Mouse (Mus musculus) gastrocnemius, postnatal 4 days (tissue): Measurements from ENCODE around the gene Gm49353. TPM values are rescaled to one million over a fixed set of nuclear protein-coding genes. Genes with fewer than 3 reads are reported as not detected.

Source experiments
- DNase-seq, 2 experiments: peaks; one replicate each; pipeline ENCODE4 v3.0.0; 2021 to 2022; ENCODE audit warnings: low spot score in 2 of 2, mixed read lengths in 2 of 2
- long read RNA-seq, 2 experiments: library from polyadenylated mRNA; stranded (forward); transcript quantifications; one replicate each; pipeline ENCODE4 v2.0.0; 2021
- total RNA-seq, 2 experiments: library from RNA; stranded (reverse); gene quantifications; 2 replicates each; pipeline ENCODE4 v1.2.3; 2021

The Gm49353 gene
- total RNA-seq = not detected
- long read RNA-seq, experiment 1 = 0 reads
- long read RNA-seq, experiment 2 = 0 reads

DNA sequence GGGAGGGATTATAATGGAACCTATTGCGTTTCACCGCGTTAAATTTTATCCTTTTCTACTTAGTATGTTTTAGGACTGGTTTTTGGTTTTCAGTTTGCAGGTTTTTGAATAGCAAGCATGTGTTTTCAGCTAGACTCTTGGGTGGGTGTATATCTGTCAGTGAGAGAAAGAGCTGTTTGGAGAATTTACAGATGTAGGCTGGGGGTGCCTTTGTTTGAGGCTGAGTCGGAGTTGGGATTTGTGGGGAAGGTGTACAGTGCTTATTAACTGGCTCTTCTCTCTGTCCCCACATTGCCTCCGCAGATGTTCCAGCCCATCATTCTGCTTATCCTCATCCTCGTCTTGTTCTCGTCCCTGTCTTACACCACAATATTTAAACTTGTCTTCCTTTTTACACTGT is at the start of gene Gm49353:
TSS of gene Gm49353 (plus strand) at position 313 of the 400 bp plus-strand sequence.
- DNase-seq = no peak

DNA sequence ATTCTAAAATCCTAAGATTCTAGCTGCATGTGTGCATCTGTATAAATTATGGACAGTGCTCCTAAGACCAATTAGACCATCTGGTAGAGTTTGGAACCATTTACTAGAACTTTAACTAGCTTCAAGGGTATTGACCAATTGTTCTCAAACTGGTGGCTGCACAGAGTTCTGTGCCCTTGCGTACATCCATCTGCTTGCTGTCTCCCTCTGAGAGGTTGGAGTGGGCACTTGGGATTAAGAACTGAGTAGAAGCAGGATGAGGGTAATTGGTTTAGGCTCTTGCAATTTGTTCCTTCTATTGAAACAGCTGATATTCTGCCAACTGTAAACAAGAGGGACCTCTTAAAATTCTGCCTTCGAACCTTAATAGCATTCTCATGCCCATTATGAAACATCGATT is 43.5 kb upstream of the Gm49353 start:
- no peak for DNase-seq

DNA sequence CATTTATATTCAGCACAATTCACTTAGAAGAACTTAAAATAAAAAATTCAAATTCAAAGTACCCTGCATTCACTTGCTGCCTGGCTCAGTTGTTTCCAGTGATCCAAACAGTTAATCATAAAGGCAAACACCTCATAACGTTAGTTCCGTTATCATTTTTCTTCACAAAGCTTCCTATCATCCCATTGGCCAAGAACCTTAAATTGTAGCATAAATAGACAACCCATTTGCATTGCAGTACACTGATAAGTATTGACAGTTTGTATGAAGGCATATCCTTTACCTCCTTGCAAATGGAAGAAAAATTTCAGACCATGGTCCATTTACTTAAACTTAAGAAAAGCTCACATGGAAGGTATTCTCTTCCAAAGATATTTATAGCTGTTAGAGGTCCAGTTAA is 37.1 kb upstream of the Gm49353 start:
- DNase-seq = no peak

DNA sequence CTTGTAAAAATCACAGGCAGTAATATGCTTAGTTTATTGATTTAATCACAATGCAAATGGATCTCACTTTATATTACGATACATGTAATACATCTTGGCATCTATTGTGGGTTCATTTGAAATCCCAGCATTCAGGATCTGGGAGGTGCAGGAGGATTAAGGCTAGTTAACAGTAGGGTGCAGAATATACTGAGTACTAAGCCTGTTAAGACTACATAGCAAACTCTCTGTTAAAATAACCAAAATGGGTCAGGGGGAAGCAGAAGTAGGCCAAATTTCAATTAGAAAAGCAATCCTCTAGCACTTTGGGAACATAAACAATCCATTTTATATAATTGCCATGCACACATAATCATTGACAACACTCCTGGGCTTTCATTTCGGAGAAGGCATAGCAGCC is 25.0 kb upstream of the Gm49353 start:
- no peak for DNase-seq

DNA sequence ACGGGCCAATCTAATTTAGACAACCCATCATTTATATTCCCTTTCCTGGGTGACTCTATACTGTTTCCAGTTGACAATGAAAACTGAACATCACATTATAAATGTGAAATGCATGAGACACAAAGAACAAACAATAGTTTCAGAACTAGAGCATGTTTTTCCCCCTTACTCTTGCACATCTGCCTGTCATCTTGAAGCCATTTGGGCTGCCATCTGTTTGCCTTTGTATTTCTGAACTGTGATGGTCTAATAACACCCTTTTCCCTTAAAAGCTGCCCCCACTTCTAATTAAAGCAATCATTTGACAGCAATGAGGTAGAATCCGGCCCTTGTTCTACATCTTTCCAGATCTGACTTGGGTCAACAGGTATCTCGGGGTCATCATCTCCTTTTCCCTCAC is 23.1 kb upstream of the Gm49353 start:
- DNase-seq = no peak

DNA sequence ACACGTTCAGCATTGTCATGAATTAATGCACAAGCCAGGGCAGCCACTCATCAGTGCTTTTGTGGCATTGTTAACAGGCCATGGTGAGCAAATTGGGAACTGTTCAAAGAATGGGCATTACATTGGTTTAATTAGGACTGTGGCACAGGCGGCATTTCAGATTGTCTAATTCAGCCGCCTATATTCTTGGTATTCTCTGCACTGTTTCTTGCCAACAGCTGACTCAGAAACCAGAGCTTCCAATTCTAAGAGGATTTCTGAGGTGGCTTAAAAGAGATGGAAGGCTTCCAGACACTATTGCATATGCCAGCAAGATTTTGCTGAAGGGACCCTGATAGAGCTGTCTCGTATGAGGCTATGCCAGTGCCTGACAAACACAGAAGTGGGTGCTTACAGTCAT is 21.9 kb upstream of the Gm49353 start:
- no peak for DNase-seq

DNA sequence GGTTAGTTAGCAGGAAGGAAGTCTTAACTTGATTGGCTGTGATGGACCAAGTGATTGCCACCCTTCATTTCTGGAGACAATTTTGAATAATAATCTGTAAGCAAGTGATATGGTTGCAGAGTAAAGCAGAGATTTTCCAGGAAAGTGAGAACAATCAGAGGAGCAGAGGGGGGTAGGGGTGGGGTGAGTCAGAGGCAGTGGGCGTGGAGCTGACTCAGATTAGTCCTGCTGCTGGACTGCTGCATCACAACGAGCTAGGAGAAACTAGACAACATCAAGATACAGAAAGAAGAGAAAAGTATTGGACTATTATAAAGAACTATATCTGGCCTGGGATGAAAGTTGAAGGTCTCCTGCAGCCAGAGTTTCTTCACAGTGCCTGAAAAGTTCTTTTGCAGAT is 20.8 kb upstream of the Gm49353 start:
- no peak for DNase-seq

DNA sequence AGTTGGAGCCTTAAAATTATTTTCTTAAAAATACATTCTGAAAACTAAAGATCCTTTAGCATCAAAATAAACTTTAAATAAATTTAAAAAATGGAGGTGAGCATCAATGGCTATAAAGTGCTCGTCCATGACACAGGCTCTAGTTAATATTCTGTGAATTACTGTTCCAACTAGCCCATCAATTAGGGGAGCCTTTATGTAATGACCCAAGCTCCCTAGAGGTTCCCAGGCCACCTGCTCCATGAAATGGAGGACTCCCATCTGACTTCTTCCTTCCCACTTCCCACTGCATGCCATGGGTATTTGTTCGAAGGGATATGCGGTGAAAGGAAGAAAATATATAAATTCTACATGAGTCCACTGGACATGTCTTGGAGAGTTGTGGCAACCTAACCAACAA is 18.5 kb upstream of the Gm49353 start:
- no peak for DNase-seq

DNA sequence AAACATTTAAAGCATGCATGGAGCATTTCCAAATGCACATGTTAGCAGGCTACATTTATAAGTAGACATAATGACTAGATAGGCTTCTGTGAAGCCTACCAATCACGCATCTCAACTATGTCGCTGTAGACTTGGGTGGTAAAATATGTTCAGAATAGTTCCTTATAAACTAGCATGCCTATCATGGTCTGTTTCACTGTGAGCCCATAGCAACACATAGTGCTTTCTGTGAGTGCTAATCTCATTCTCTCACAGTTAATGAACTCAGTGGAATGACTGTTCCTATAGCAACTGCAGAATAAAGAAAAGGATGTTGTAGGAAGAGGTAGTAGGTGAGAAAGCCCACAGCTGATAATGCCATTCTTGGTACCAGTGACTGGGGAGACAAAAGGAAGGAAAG is 17.7 kb upstream of the Gm49353 start:
- DNase-seq = no peak

DNA sequence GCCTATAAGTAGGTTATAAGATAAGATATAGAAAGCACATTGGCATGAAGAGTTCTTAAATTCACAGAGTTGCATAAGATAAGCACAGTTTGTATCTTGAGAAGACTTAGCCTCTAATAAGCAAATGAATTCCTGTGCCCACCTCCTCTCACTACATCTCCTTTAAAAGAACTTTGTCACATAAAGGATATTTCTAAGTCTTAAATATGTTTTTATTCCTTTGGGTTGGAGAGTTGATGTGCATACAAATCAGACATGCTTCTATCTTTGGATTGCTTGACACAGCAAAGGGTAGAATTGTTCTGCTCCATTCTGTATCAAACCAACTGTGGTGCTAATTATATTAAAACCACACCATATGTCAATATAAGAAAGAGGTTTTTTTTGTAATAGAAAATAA is 5.0 kb upstream of the Gm49353 start:
- DNase-seq = no peak

DNA sequence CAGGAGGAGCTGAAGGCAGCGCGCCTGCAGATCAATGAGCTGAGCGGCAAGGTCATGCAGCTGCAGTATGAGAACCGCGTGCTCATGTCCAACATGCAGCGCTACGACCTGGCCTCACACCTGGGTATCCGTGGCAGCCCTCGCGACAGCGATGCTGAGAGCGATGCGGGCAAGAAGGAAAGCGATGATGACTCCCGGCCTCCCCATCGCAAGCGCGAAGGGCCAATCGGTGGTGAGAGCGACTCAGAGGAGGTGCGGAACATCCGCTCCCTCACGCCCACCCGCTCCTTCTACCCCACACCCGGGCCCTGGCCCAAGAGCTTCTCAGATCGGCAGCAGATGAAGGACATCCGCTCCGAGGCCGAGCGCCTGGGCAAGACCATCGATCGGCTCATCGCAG is 1.9 kb upstream of the Gm49353 start:
- DNase-seq = no peak

DNA sequence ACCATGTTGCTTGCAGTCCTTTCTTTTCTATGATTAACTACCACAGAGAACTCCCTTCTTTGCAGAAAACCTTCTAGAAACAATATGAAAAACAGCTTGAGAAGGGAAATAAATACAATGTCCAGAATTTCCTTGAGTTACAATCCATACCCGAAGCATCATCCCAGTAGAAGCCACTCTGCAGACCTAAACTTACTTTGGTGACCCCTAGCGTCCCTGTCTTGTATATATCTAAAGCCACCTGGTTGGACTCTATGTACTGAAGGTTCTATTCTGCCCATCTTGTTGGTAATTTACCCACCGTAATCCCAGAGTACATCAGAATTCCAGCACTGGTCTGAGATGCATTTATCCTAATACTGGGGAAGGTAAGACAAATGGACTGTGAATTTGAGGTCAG is 1.1 kb downstream of the Gm49353 start:
- no peak for DNase-seq

DNA sequence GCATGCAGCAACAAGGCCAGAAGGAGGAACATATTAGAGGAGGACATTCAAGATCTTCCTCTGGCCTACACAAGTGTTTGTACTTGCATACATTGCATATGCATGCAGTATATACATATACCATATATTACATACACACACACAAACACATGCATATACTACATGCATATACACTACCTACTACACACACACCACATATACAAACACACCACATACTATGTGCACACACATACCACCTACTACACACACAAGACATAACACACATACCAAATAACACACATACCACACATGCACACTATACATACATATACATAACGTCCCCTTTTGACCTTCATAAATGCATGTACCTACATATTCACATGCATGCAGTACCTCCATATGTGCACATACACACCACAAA is 1.9 kb downstream of the Gm49353 start:
- no peak for DNase-seq

DNA sequence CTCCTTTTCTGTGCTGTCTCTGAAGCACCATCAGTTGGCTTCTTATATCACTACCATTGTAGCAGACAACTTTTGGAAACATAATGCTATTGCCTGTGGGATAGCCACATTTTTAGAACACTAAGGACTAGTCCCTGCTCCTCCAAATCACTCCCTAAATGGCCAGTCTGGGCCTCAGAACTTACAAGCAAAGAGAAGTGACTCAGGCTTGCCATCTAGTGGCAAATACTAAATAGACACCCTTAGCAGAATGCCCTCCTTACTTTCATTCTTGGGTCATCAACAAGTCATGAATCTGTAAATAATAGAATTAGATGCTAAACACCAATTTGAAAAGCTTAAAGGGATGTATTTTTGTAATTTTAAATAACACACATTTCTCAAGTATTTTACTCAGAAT is 8.0 kb downstream of the Gm49353 start:
- no peak for DNase-seq

DNA sequence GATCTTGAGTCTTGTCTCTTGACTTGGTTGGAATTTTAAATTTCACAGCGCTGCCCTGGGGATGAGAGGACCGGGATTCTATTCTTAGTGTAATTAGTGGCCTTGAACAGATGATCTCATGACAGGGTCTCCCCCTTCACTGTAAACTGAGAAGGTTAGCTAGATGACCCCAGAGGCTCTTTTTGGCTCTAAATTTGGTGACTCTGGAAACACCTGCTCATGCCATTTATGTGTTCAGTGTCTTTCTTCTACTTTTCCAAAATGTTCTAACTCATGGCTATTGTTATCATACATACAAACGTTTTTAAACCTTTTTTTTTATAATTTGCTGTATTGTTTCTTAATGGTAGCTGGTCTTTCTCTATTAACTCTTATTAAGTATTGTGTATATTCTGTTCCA is 10.0 kb downstream of the Gm49353 start:
- DNase-seq = no peak

DNA sequence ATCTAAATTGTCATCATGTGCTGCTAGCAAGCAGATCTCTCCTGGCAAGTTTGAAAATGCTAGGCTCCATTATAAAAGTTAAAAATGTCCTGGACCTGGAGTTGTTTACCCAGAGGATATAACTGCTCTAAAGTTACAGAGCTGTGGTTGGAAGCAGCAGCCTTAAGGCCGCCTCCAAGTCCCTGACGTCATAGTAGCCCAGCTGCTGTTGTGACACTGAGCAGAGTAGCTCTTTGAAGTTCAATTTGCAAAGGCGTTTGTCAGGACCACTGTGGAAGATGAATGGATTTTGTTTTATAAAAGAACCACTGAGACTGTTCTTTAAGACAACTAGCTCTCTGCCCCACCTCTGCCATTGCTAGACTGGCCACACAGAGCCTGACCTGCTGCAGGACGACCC is 12.7 kb downstream of the Gm49353 start, which contains the start of gene 9330159F19Rik:
TSS of gene 9330159F19Rik (plus strand) at position 154 of the 400 bp plus-strand sequence.
- DNase-seq = peak in 1 of 2 experiments; percentile 33

DNA sequence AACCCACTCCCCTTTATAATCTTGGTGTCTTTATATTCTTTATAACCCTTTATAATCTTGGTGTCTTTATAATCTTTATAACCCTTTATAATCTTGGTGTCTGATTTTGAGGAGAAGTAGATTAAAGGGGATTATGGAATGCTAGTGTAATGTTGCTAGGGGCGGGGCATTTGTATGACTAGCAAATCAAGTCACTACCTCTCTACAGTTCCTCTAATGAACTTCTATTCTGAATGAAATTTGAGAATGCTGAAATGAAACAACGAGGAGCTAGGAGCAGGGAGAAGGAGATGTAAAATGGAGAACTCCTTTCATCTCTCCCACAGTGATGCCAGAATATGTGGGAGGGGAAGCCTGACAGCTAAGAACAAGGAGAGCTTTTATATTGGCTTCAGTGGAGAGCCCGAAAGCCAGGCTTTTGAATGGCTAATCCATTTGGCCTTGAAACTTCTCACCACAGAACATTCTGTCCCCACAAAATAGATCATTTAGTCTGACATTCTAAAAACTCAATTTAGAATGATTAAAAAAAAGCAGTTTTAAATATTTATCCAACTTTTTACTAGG is 14.9 kb downstream of the Gm49353 start:
- no peak for DNase-seq

DNA sequence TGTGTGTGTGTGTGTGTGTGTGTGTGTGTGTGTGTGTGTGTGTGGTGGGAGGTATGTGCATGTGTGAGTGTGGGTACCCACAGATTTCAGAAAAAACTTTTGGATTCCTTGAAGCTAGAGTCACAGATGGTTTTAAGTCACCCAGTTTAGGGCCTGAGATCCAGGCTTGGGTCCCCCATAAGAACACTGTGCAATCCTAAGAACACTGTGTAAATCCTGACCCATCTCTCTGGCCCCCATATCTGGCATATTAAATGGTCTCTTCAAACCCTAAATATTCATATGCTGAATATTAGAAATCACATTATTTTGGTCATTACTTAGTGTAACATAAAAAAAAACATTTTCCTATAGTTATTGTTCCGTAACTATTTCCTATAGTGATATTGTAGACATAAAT is 18.2 kb downstream of the Gm49353 start:
- DNase-seq = no peak

DNA sequence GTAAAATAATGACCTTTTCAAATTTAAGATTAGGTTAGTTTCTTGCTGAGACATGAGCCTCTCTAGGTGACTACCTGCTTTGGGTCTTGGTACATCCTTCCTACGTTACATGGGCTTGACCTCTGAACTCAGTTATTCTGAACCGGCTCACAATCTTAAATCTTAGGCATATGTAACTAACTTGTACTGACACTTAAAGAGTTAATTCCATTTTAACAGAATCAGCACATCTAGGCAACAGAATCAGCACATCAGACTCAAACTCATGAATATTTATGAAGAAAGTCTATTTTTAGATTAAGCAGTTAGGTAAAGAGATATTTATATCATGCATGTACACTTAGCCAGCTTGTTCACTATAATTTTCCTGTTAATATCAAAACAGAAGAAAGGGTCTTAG is 18.7 kb downstream of the Gm49353 start:
- DNase-seq = no peak

DNA sequence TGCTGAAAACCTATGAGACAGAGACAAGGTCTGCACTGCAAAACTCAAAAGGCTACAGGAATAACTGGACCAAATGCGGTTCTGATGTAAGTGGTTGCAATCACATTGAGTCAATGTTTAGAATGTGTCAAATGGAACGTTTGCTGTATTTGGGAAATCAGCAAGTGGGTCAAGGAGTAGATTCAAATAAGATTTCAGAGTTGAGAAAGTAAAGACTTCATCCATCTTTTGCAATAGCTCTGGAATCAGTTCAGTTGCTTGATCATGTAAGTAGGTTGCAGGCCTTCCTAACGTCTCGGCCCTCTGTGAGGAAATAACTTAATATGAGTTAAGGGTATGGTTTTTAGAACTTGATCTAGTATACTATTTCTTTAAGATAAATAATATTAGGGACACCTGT is 26.6 kb downstream of the Gm49353 start:
- no peak for DNase-seq

DNA sequence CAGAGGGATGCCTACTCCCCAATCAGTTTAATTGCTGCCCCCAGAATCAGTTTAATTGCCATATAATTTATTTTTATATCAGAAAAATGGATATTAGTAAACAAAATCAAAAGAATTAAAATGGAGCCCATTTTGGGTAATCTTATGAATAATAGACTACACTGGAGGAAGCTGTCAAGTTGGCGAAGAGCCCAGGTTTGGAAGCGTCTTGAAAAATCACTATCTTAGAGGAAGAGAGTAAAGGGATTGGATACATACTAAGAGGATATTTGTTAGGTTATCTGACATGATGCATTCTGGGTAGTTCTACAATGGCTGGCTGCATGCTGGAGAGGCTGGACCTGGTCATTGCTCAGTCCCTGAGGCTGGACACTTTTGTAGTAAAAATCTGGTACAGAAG is 32.5 kb downstream of the Gm49353 start:
- DNase-seq = no peak
